Mouse (Mus musculus): ENCODE data around the gene Mmgt2. TPM values are rescaled to one million over a fixed set of nuclear protein-coding genes. Genes with fewer than 3 reads are reported as not detected.

Mmgt2 gene
- polyA plus RNA-seq, 1 experiment from 2014 or later, result 7.2 TPM

GRCm38 (mm10) chr11:62638402-62638801 lies 10.1 kb upstream of the Mmgt2 start:
- no peak overlapping the region for H3K4me2 ChIP-seq
- no peaks in the 10 kb centered on the region for H3K9me3 ChIP-seq (replicated peaks)
- H3K4me1 ChIP-seq (replicated peaks), result peaks cover 4% of the 10 kb centered on the region; the same call in 1 of the 2 replicates
- H3K27me3 ChIP-seq, result no peaks in the 10 kb centered on the region
- no peak overlapping the region for H3K9ac ChIP-seq
- ATAC-seq (ENCODE audit: insufficient read depth), result no peak
- H3K4me3 ChIP-seq (replicated peaks), result no peak overlapping the region
- H3K27ac ChIP-seq (replicated peaks), result no peak overlapping the region
- 76% methylated on average over 4 of the region's 4 CpGs for WGBS (ENCODE audit: insufficient replicate concordance)
- H3K36me3 ChIP-seq (replicated peaks), result no peaks in the 10 kb centered on the region

DNA sequence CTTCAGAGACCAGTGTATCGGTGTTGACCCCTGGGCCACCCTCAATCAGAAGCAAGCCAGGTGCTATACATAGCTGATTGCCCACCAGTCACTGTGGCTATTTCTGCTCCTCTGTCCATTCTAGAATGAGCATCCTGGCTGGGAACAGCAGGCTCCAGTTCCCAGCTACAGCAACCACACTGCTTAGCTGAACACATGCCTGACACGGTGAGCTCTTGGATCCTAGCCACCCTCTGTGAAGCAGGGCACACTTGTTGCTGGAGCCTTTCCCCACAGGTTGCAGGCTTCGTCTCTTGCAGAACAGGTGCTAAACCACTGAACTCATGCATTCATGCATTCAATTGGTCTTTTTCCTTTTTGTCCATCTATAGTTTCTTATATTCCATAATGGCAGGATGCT lies 8.1 kb upstream of the Mmgt2 start:
- H3K9ac ChIP-seq, result no peak overlapping the region
- H3K27me3 ChIP-seq, result no peaks in the 10 kb centered on the region
- H3K36me3 ChIP-seq (replicated peaks), result no peaks in the 10 kb centered on the region
- 74% methylated on average over 3 of the region's 3 CpGs for WGBS (ENCODE audit: insufficient replicate concordance)
- peaks cover 19% of the 10 kb centered on the region for H3K4me1 ChIP-seq (replicated peaks)
- no peak overlapping the region for H3K4me3 ChIP-seq (replicated peaks)
- ATAC-seq (ENCODE audit: insufficient read depth), result no peak
- no peaks in the 10 kb centered on the region for H3K9me3 ChIP-seq (replicated peaks)
- no peak overlapping the region for H3K4me2 ChIP-seq
- H3K27ac ChIP-seq (replicated peaks), result no peak overlapping the region

DNA sequence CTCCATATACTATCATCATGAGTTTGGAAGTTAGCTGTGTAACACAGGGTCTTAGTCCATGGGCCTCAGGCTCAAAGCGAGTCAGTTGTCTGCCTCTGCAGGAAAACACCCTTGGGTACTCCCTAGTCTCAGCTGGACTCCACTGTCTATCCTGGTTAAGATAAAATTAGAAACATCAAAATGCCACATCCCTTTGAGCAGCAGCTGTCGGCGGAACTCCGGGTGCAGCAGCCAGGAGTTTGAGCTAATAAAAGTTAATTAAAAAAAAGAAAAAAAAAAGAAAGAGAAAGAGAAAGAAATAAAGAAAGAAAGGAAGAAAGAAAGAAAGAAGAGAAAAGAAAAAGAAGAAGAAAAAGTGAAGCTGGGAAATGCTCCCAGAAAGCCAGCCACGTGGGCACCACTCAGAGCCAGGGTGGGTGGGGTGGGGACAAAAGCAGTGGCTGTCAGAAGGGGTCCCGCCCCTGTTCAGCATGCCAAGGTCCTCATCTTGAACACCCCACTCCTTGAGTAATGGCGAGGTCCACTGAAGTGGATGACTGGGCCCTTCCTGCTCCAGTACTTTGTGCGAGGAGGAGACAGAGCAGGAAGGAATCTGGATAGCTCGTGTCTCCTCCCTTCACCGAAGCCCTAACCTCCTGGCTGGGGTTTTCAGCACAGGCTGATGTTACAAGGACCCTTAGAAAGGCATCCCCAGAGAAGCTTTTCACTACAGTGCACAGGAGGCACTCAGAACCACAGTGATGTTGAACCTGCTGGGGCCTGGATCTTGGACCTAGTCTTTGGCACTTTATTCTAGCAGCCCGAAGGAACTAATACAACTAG lies 6.2 kb upstream of the Mmgt2 start:
- ATAC-seq (ENCODE audit: insufficient read depth), result no peak
- H3K4me3 ChIP-seq (replicated peaks), result no peak overlapping the region
- no peaks in the 10 kb centered on the region for H3K36me3 ChIP-seq (replicated peaks)
- H3K4me2 ChIP-seq, result no peak overlapping the region
- H3K4me1 ChIP-seq (replicated peaks), result peaks cover 37% of the 10 kb centered on the region
- H3K9ac ChIP-seq, result no peak overlapping the region
- H3K27ac ChIP-seq (replicated peaks), result no peak overlapping the region
- 54% methylated on average over 11 of the region's 11 CpGs for WGBS (ENCODE audit: insufficient replicate concordance)
- H3K9me3 ChIP-seq (replicated peaks), result no peaks in the 10 kb centered on the region
- peaks cover 4% of the 10 kb centered on the region for H3K27me3 ChIP-seq

GRCm38 (mm10) chr11:62643011-62643631 lies 5.3 kb upstream of the Mmgt2 start:
- H3K36me3 ChIP-seq (replicated peaks), result no peaks in the 10 kb centered on the region
- peaks cover 46% of the 10 kb centered on the region for H3K4me1 ChIP-seq (replicated peaks)
- 51% methylated on average over 8 of the region's 8 CpGs for WGBS (ENCODE audit: insufficient replicate concordance)
- H3K9ac ChIP-seq, result no peak overlapping the region
- no peak overlapping the region for H3K4me2 ChIP-seq
- H3K27ac ChIP-seq (replicated peaks), result no peak overlapping the region
- no peak for ATAC-seq (ENCODE audit: insufficient read depth)
- no peaks in the 10 kb centered on the region for H3K9me3 ChIP-seq (replicated peaks)
- no peak overlapping the region for H3K4me3 ChIP-seq (replicated peaks)
- H3K27me3 ChIP-seq, result peaks cover 12% of the 10 kb centered on the region

GRCm38 (mm10) chr11:62643681-62644363 lies 4.6 kb upstream of the Mmgt2 start:
- Histone ChIP-seq H3K27ac (replicated peaks) (no peak overlapping the region), H3K36me3 (replicated peaks) (no peaks in the 10 kb centered on the region), H3K4me1 (replicated peaks) (peaks cover 51% of the 10 kb centered on the region), H3K9me3 (replicated peaks) (no peaks in the 10 kb centered on the region), H3K4me2 (no peak overlapping the region), H3K27me3 (peaks cover 13% of the 10 kb centered on the region), H3K9ac (no peak overlapping the region), H3K4me3 (replicated peaks) (no peak overlapping the region)
- ATAC-seq (ENCODE audit: insufficient read depth), result no peak
- WGBS (ENCODE audit: insufficient replicate concordance), result 50% methylated on average over 10 of the region's 10 CpGs

DNA sequence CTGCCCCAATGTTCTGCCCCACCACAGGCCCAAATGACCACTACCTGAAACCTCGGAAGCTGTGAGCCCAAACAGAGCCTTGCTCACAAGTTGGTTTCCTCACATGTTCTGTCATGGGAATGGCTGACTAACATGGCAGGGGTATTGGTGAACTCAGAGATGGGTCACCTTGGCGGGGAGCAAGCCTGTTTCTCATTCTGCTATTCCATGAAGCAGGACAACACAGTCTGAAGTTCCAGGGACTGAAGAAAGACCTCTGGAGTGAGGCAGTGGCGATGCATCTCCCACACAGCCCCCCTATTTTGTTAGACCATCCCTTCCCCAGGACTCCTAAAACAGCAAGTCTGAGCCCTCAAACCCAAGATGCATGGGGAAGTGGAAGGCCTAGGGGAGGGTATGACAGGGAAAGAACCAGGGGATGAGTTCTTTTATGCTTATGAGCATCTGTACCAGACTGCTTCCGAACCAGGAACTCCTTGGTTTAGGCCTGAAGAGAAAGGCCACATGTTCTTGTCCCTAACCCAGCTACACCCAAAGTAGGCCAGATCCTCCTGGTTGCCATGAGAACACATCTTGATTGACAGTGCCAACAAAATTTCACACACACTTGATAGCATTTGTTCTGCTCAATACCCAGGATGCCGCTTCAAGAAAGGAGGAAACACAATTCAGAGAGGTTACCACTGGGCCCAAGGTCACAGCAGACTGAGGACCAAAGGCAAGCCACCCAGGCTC lies 3.7 kb upstream of the Mmgt2 start:
- Histone ChIP-seq H3K9me3 (replicated peaks) (no peaks in the 10 kb centered on the region), H3K4me2 (no peak overlapping the region), H3K36me3 (replicated peaks) (no peaks in the 10 kb centered on the region), H3K27ac (replicated peaks) (no peak overlapping the region), H3K27me3 (peaks cover 13% of the 10 kb centered on the region), H3K9ac (no peak overlapping the region), H3K4me1 (replicated peaks) (peaks cover 57% of the 10 kb centered on the region), H3K4me3 (replicated peaks) (no peak overlapping the region)
- no peak for ATAC-seq (ENCODE audit: insufficient read depth)
- 72% methylated on average over 5 of the region's 5 CpGs for WGBS (ENCODE audit: insufficient replicate concordance)

DNA sequence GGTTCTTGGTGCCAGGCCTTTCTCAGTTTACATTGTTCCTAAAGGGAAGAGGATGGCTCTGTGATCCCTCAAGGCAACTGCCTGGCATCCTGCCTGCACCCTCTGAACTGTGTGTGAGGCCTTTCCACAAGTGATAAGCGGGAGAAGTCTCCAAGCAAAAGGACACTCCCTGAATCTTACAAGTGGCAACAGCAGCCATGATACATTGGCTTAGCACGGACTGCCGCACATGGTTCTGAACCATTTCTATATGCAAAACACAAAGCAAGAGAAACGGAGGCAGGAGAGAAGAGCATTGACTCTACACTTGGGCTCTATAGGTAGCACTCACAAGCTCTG lies 3.2 kb upstream of the Mmgt2 start:
- H3K4me2 ChIP-seq, result no peak overlapping the region
- H3K27ac ChIP-seq (replicated peaks), result no peak overlapping the region; the same call in 1 of the 2 replicates
- H3K4me3 ChIP-seq (replicated peaks), result no peak overlapping the region
- no peaks in the 10 kb centered on the region for H3K9me3 ChIP-seq (replicated peaks)
- H3K27me3 ChIP-seq, result peaks cover 13% of the 10 kb centered on the region
- no peaks in the 10 kb centered on the region for H3K36me3 ChIP-seq (replicated peaks)
- H3K4me1 ChIP-seq (replicated peaks), result peaks cover 57% of the 10 kb centered on the region
- H3K9ac ChIP-seq, result no peak overlapping the region
- 69% methylated on average over 4 of the region's 4 CpGs for WGBS (ENCODE audit: insufficient replicate concordance)
- no peak for ATAC-seq (ENCODE audit: insufficient read depth)

- WGBS (ENCODE audit: insufficient replicate concordance), result 18% methylated on average over 8 of the region's 8 CpGs
- H3K4me1 ChIP-seq (replicated peaks), result peaks cover 57% of the 10 kb centered on the region
- no peaks in the 10 kb centered on the region for H3K9me3 ChIP-seq (replicated peaks)
- no peak overlapping the region; the same call in 1 of the 2 replicates for H3K27ac ChIP-seq (replicated peaks)
- no peak for ATAC-seq (ENCODE audit: insufficient read depth)
- H3K9ac ChIP-seq, result no peak overlapping the region
- peak overlapping the region; percentile 18 for H3K4me2 ChIP-seq
- H3K27me3 ChIP-seq, result peaks cover 13% of the 10 kb centered on the region
- H3K4me3 ChIP-seq (replicated peaks), result no peak overlapping the region
- H3K36me3 ChIP-seq (replicated peaks), result no peaks in the 10 kb centered on the region
These were observed 2.6 kb upstream of the Mmgt2 start for GRCm38 (mm10) chr11:62645732-62646494.

- H3K9ac ChIP-seq, result no peak overlapping the region
- peaks cover 13% of the 10 kb centered on the region for H3K27me3 ChIP-seq
- WGBS (ENCODE audit: insufficient replicate concordance), result 32% methylated on average over 4 of the region's 4 CpGs
- no peaks in the 10 kb centered on the region for H3K36me3 ChIP-seq (replicated peaks)
- no peak for ATAC-seq (ENCODE audit: insufficient read depth)
- H3K4me1 ChIP-seq (replicated peaks), result peaks cover 57% of the 10 kb centered on the region
- no peaks in the 10 kb centered on the region for H3K9me3 ChIP-seq (replicated peaks)
- no peak overlapping the region; the same call in 1 of the 2 replicates for H3K27ac ChIP-seq (replicated peaks)
- peak overlapping the region; percentile 18 for H3K4me2 ChIP-seq
- no peak overlapping the region for H3K4me3 ChIP-seq (replicated peaks)
These were observed 2.0 kb upstream of the Mmgt2 start for GRCm38 (mm10) chr11:62646495-62646843.

- H3K27ac ChIP-seq (replicated peaks), result no peak overlapping the region
- WGBS (ENCODE audit: insufficient replicate concordance), result 25% methylated on average over 7 of the region's 7 CpGs
- H3K36me3 ChIP-seq (replicated peaks), result no peaks in the 10 kb centered on the region
- H3K9me3 ChIP-seq (replicated peaks), result no peaks in the 10 kb centered on the region
- no peak overlapping the region for H3K9ac ChIP-seq
- peaks cover 13% of the 10 kb centered on the region for H3K27me3 ChIP-seq
- peak overlapping the region; percentile 99 for H3K4me2 ChIP-seq
- peaks cover 57% of the 10 kb centered on the region for H3K4me1 ChIP-seq (replicated peaks)
- H3K4me3 ChIP-seq (replicated peaks), result no peak overlapping the region
- no peak for ATAC-seq (ENCODE audit: insufficient read depth)
These were observed 1.4 kb upstream of the Mmgt2 start for GRCm38 (mm10) chr11:62646958-62647515.

Measured in liver, embryonic 15.5 days (tissue).